Mouse (Mus musculus) small intestine, adult 2 months (tissue): ENCODE measurements at regions not wholly inside any gene's neighbourhood (a gene's known extent, or its start where the extent isn't known, plus 50 kb on each side); places are given as distances from the start of the nearest gene placed in this dataset.

Source experiments
- CTCF ChIP-seq: fragments of 200-500 bp; IDR thresholded peaks from 2 replicates; pipeline ENCODE4 v1.5.1; 2012; ENCODE audit warnings: low read depth, mild to moderate bottlenecking, control low read depth, inconsistent platforms, low read length, moderate library complexity, mixed read lengths; ENCODE audit not compliant: insufficient replicate concordance, insufficient read length; ENCODE audit errors: extremely low read depth
- POLR2A ChIP-seq: fragments of 200-500 bp; IDR thresholded peaks from 2 replicates; pipeline ENCODE4 v1.6.1; 2012; ENCODE audit warnings: low read depth, mild to moderate bottlenecking, control low read depth, inconsistent platforms, low read length, moderate library complexity

DNA sequence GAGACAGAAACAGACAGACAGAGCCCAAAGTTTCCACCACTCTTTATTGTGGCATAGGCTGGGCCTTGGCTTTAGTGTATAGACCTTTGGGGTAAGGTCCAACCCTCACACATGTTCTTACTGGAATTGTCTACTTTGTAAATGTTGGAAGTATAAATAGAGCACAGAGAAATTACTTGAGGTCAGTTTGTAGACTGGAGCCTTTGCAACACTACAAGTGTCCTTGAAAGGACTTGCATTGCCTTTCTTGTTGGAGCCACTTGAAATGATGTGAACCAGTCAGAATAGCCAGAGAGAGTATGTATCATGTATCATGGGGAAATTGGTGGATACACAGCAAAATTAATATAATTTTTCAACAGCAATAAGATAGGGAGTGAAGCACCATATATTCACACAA lies 131.4 kb downstream of the Btc start:
- no peak for TF ChIP-seq POLR2A
- TF ChIP-seq CTCF, result no peak
